Mouse (Mus musculus) adrenal gland, adult 2 months (tissue): ENCODE results near the gene Baz1a. TPM values are rescaled to one million over a fixed set of nuclear protein-coding genes. Genes with fewer than 3 reads are reported as not detected.

Experiments used
- DNase-seq: peaks from one replicate; pipeline ENCODE4 v3.0.0; 2021
- long read RNA-seq: library from polyadenylated mRNA; stranded (forward); transcript quantifications from one replicate; pipeline ENCODE4 v2.0.0, GENCODE M21; 2021
- polyA plus RNA-seq: library from polyadenylated mRNA; depleted of rRNA; stranded (reverse); fragments of >200 nt; gene quantifications from 2 replicates; pipeline ENCODE4 v1.2.3, GENCODE M21; 2012; rRNA removed
- total RNA-seq, 2 experiments: library from RNA; stranded (reverse); gene quantifications; 2 replicates each; pipeline ENCODE4 v1.2.3; 2021

Baz1a gene
- total RNA-seq: 10 to 100 TPM; 16.5 to 37.6 TPM
- polyA plus RNA-seq: 0.44 and 1.4 TPM in 2 replicates
- long read RNA-seq, partial matches to known transcripts: 1 of 2 reads
- long read RNA-seq, other reads (novel, unspliced or antisense): 1 of 2 reads

- no peak for DNase-seq
Measured at GRCm38 (mm10) chr12:55013626-55014398, at the start of gene Baz1a. Gene Baz1a (minus strand): TSS chr12:55014348.

GRCm38 (mm10) chr12:55062141-55062540 is 48.0 kb upstream of the Baz1a start:
- DNase-seq: no peak

- no peak for DNase-seq
Measured at GRCm38 (mm10) chr12:55061006-55061405, 46.9 kb upstream of the Baz1a start.

- DNase-seq: no peak
Measured at GRCm38 (mm10) chr12:55060212-55060898, 46.2 kb upstream of the Baz1a start.

- no peak for DNase-seq
Measured at GRCm38 (mm10) chr12:55059812-55060211, 45.7 kb upstream of the Baz1a start.

GRCm38 (mm10) chr12:55058865-55059615 is 44.9 kb upstream of the Baz1a start:
- peak; percentile 42 for DNase-seq

GRCm38 (mm10) chr12:55056703-55057102 is 42.6 kb upstream of the Baz1a start:
- DNase-seq: no peak

- DNase-seq: no peak
Measured at GRCm38 (mm10) chr12:55054551-55055241, 40.5 kb upstream of the Baz1a start.

- no peak for DNase-seq
Measured at GRCm38 (mm10) chr12:55053267-55053666, 39.1 kb upstream of the Baz1a start.

GRCm38 (mm10) chr12:55051210-55052173 is 37.3 kb upstream of the Baz1a start:
- no peak for DNase-seq

GRCm38 (mm10) chr12:55049731-55050353 is 35.7 kb upstream of the Baz1a start:
- DNase-seq: no peak

GRCm38 (mm10) chr12:55041011-55041410 is 26.9 kb upstream of the Baz1a start:
- DNase-seq: no peak

GRCm38 (mm10) chr12:55027088-55027487 is 12.9 kb upstream of the Baz1a start:
- no peak for DNase-seq

GRCm38 (mm10) chr12:55023284-55023683 is 9.1 kb upstream of the Baz1a start:
- DNase-seq: no peak

- no peak for DNase-seq
Measured at GRCm38 (mm10) chr12:55019421-55019877, 5.3 kb upstream of the Baz1a start.

GRCm38 (mm10) chr12:55017119-55017721 is 3.1 kb upstream of the Baz1a start:
- no peak for DNase-seq

- no peak for DNase-seq
Measured at GRCm38 (mm10) chr12:55016339-55017118, 2.4 kb upstream of the Baz1a start.

- no peak for DNase-seq
Measured at GRCm38 (mm10) chr12:55015428-55015827, 1.3 kb upstream of the Baz1a start.

- no peak for DNase-seq
Measured at GRCm38 (mm10) chr12:55013031-55013430, 1.1 kb downstream of the Baz1a start.
